Mouse (Mus musculus): ENCODE data around the gene Hoxc4.
A peak's percentile ranks its signal among the peaks of the same experiment; 100 is the strongest.

Gene Hoxc4

DNA sequence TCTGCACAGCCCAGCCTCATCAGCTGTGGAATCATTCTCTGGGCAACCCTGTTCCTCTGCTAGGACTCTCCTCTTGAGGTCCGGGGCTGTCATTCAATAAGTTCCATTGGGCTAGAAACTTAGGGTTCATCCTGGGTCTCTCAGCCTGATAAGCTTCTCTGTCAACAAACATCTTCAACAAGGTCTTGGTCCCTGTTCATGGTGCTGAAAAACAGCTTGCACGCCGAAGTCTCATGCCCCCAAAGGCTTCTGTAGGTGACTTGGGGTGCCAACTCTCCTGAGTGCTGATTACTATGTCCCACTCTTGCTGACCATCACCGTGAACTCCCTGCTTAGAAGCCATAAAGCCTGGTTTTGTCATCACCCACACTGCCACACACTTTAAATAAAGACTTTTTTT, 63.9 kb downstream of the Hoxc4 start:
- DNase-seq (ENCODE audit: extremely low spot score, low spot score) = no peak

DNA sequence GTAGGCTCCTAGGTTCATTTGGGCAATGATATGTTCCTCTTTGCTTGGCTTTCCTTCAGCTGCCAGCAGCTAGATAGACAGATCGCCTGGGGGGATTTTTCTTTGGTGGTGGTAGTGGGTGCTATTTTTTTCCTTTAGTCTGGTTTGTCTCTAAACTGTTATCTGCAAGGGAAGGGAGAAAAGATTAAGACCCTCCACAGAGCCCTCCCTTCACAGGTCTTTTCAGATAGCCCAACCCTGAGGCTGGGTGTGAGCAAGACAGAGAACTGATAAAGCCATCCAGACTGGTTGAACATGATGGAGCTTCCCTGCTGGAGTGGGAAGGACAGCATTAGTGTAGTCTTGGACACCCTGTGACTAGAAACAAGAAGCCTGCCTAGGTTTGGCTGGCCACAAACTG, 64.9 kb downstream of the Hoxc4 start:
- no peak for DNase-seq (ENCODE audit: extremely low spot score, low spot score)

DNA sequence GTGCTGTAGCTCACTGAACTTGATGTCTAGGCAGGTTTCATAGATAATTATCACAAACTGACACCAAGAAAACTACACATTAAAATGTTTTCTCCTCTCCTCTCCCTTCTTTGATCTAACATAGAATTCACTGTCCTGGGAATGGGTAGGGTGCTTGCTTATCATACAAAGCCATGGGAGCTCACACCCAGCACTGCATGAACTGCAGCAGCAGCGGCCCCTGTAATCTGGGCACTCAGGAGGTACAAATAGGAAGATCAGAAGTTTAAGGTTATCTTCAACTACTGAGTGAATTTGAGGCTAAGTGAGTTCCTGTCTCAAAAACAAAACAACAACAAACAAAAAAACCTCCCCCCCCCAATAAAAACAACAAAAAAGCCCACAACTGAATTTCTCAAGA, 66.2 kb downstream of the Hoxc4 start:
- DNase-seq (ENCODE audit: extremely low spot score, low spot score) = no peak

DNA sequence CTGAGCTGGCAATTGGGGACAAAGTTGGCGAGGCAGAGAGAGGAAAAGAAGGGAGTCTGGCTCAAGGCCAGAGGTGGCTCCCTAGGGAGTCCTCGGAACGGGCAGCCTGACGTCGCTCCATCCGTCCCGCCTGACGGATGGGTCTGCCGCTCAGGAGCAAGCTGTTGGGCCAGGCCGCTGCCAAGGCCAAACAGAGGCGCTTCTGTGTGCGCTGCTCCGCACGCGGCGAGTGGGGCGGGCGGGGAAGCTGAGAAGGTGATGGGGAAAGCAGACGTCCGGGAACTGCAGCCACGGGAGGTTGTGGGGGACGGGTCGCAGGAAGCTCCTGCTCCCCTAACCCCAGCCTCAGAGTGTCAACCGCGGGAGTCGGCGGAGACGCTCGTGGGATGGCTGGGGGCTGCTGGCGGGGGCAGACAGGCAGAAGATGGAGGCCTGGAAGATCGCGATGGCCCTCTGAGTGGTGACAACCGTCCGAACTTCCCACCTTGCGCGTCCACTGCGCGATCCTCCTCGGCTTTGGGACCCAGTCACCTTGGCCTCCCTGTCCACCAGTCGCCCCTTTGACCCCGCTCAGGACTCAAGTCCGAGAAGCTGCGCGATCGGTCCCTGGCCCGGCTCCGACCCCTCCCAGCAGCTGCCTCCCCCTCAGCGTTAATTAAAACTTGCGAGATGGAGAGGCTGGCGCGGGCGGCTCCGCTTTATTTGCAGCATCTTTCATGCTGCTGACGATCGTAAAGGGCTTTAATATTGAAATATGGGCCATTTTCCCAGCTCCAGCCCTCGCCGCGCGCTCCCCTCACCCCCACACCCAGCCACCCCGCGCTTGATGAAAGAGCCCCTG, 67.3 kb downstream of the Hoxc4 start:
- DNase-seq (ENCODE audit: extremely low spot score, low spot score) = peak; percentile 72

All from neural tube, embryonic 10.5 days (tissue).